Mouse (Mus musculus) inflammation-experienced regulatory T-cells (primary cell): ENCODE measurements around the gene H13. TPM values are rescaled to one million over a fixed set of nuclear protein-coding genes. Genes with fewer than 3 reads are reported as not detected.

Experiments used
- polyA plus RNA-seq, 2 experiments: library from polyadenylated mRNA; unstranded; fragments of 100-300 nt; shearing (Covaris generic); gene quantifications; one replicate each; pipeline ENCODE4 v1.2.1; 2017

H13 gene
- polyA plus RNA-seq = 100 to 1,000 TPM; 196 to 218 TPM

DNA sequence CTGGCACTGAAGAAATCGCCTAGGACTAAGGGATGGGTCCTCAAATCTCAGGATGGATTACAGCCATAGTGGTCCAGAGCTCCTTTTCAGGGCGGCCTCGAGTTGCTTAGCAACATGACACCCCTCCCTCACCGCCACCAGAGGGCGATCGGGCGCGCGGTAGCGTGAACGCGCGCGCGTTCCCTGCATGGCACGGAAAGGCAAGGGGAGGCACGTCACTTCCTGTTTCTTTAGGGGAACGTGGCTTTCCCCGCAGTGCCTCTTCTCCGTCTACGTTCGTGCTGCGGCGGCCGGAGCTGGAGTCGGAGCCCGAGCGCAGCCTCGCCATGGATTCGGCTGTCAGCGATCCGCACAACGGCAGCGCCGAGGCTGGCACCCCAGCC lies at the start of gene H13:
Gene H13, plus strand, starts transcription at position 206 of the 383 bp plus-strand sequence.

DNA sequence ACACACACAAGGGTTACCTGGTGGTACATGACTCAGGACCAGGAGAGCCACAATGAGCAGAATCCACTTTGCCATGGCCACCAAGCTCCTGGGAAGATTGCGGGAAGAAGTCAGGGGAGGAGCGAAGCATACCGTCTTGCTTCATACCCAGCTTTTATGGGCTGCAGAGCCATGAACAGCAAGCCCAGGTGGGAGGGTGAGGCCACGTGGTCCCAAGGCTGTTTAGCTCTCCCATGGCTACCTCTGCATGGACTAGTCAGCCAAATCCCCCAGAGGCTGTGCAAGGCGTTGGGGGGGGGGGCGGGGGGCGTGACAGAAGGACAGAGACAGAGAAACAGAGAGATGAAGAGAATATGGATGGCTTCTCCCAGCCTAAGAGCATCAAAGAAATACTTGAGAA lies 46.3 kb upstream of the H13 start, which contains the start of gene Defb25:
Gene Defb25, minus strand, starts transcription at position 101 of the 400 bp plus-strand sequence.

DNA sequence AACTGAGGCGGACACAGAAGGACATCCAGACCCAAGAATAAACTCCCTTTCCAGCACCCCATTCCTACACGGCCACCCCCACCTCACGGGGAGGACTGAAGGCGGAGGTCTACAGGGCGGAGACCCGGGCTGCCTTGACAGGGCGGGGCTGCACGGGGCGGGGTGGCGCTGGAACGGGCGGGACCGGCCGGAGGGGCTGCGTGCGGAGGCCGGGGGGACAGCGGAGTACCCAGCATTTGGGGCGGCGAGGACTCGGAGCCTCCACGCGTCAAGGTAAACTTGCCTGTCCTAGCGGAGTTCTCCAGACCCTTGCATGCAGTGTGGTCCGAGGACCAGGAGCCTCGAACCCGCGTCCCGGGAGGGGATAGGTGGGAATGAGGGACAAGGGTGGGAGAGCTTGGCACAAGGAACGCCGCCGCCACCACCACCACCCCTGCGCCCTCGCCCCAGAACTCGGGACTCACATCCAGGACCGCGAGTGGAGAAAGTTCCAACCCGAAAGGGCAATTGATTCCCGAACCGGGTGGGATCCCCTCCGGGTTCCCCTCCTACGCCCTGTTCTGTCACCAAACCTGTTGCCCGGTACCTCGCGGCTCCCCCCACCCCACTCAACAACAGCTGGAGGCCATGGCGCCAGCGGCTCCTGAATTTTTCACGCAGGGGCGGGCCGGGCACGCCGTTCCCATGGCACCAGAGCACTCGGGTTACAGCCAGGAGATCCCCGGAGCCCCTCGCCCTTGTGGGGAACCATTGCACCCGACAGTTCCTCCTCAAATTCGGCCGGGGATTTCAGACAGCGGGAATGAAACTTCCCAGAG lies 42.3 kb upstream of the H13 start, which contains the start of gene Rem1:
Gene Rem1, plus strand, starts transcription at position 178 of the 818 bp plus-strand sequence.

DNA sequence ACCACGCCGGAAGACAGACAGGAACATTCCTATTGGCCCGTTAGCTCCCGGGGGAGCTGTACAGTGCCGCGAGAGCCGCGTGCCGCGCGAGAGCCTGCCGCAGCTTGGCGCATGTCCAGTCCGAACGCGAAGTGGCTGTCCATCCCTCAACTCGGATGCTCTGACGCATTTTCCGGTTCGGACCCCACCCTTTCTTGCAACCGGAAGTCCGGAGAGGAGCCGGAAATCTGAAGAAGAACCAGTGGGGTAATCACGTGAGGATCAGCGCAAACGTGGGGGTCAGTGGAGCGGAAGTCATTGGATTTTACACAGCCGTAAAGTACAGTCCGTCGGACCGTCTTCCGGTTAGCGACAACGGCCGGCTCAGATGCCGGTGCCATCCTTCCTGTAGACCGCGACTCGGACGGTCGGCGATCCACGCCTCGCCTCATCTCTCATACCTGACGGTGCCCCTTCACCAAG lies 17.6 kb downstream of the H13 start, which contains the start of gene Mcts2:
Gene Mcts2, plus strand, starts transcription at position 230 of the 462 bp plus-strand sequence.

DNA sequence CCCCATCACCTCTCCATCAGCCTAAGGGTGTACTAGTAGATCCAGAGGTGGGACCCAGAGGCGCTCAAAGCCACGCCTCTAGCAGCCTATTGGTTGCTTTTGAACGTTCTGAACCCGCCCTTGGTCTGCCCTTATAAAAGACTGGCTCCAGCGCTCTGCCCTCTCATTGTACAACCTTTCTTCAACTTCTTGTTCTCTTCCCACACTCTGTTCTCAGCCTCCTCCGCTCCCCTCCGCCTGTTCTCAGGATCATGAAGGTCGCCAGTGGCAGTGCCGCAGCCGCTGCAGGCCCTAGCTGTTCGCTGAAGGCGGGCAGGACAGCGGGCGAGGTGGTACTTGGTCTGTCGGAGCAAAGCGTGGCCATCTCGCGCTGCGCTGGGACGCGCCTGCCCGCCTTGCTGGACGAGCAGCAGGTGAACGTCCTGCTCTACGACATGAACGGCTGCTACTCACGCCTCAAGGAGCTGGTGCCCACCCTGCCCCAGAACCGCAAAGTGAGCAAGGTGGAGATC lies 66.9 kb downstream of the H13 start, which contains the start of gene Id1:
Gene Id1, plus strand, starts transcription at position 162 of the 512 bp plus-strand sequence.

DNA sequence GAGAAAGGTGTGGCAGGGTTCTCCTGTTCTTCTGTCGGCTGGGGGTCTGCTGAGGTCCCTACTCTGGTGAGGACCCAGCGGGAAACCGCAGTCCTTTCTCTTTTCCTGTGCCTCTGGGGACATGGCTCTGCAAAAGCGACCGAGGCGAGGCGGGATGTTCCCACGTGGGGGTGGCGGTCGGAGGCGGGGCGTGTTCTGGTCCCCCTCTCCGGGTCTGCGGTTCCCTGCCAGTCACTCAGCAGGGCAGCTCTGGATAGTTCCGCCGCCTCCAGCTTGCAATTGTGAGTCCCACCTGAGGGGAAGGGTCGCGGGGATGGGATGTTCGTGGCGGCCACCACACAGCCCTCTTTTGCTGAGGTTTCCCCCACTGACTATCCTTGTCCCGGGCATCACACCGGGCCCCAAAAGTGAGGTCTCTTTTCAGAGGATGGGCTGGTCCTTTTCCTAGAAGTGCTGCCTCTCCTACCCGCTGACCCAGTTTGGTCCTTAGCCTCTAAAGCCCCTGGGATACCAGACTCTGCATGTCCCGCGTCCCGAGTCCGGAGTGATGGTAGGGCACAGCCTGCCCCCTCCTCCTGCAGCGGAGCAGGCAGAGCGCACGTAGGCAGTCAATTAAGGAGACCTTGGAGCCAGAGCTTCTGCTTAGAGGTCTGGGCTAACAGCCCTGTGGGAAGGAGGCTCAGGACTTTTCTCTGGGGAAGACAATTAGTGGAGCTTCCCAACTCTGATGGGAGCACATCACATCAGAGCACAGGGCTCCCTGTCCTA lies 84.9 kb downstream of the H13 start, which contains the start of gene Cox4i2:
Gene Cox4i2, plus strand, starts transcription at position 230 of the 768 bp plus-strand sequence.

Other genes with a start within 250 kb of the H13 start
- not detected for gene Defb23, start 204.8 kb upstream of the H13 start, polyA plus RNA-seq
- gene Defb20, start 192.4 kb upstream of the H13 start, polyA plus RNA-seq = not detected
- under 1 TPM in 1 of 2 experiments, not detected in 1; 0.93 TPM for gene Defb22, start 179.3 kb upstream of the H13 start, polyA plus RNA-seq
- gene Defb26, start 157.8 kb upstream of the H13 start, polyA plus RNA-seq = not detected
- not detected for gene Defb28, start 151.2 kb upstream of the H13 start, polyA plus RNA-seq
- not detected for gene Defb29, start 129.4 kb upstream of the H13 start, polyA plus RNA-seq
- gene Gm17416, start 100.1 kb upstream of the H13 start, polyA plus RNA-seq = not detected
- not detected for gene Defb21, start 96.7 kb upstream of the H13 start, polyA plus RNA-seq
- 1 to 10 TPM in 1 of 2 experiments, not detected in 1; 1.0 TPM for gene Defb19, start 89.1 kb upstream of the H13 start, polyA plus RNA-seq
- not detected for gene Defb45, start 70.1 kb upstream of the H13 start, polyA plus RNA-seq
- gene Defb36, start 65.1 kb upstream of the H13 start, polyA plus RNA-seq = under 1 TPM in 1 of 2 experiments, not detected in 1; 0.86 TPM
- gene Defb25, start 46.4 kb upstream of the H13 start, polyA plus RNA-seq = not detected
- not detected for gene Rem1, start 42.5 kb upstream of the H13 start, polyA plus RNA-seq
- 10 to 100 TPM in 1 of 2 experiments, 1 to 10 TPM in 1; 4.9 to 10.2 TPM for gene Mcts2, start 17.6 kb downstream of the H13 start, polyA plus RNA-seq
- under 1 TPM; 0.40 to 0.46 TPM for gene Id1, start 66.8 kb downstream of the H13 start, polyA plus RNA-seq
- 1 to 10 TPM in 1 of 2 experiments, under 1 TPM in 1; 0.36 to 1.8 TPM for gene Cox4i2, start 84.7 kb downstream of the H13 start, polyA plus RNA-seq
- 10 to 100 TPM; 39.2 to 67.9 TPM for gene Bcl2l1, start 162.3 kb downstream of the H13 start, polyA plus RNA-seq
- 1 to 10 TPM; 2.2 to 3.7 TPM for gene Tpx2, start 178.5 kb downstream of the H13 start, polyA plus RNA-seq
- gene Mylk2, start 241.9 kb downstream of the H13 start, polyA plus RNA-seq = under 1 TPM in 1 of 2 experiments, not detected in 1; 0.24 TPM